Mouse (Mus musculus) heart, embryonic 11.5 days (tissue): ENCODE data around the gene Dclk1. TPM values are rescaled to one million over a fixed set of nuclear protein-coding genes. Genes with fewer than 3 reads are reported as not detected.

ENCODE experiments used
- ATAC-seq: fragments of 200-750 bp; cut with Nextera tagmentation; replicated peaks from 2 replicates; pipeline ENCODE4 v1.8.0; 2017; ENCODE audit warnings: moderate library complexity; ENCODE audit not compliant: insufficient number of reproducible peaks, low FRiP score, low TSS enrichment
- H3K27ac ChIP-seq: fragments of 300-500 bp; sonication (generic); 2 replicates; pipeline ENCODE4 v1.5.1; 2014; ENCODE audit warnings: mild to moderate bottlenecking, low read depth, low read length
- H3K27me3 ChIP-seq: fragments of 300-500 bp; sonication (generic); 2 replicates; pipeline ENCODE4 v1.6.1; 2014; ENCODE audit warnings: mild to moderate bottlenecking, low read length, mixed read lengths; ENCODE audit not compliant: control insufficient read depth, insufficient read depth
- H3K36me3 ChIP-seq: fragments of 300-500 bp; sonication (generic); 2 replicates; pipeline ENCODE4 v1.6.1; 2014; ENCODE audit warnings: mild to moderate bottlenecking, low read length, moderate library complexity, mixed read lengths; ENCODE audit not compliant: control insufficient read depth, insufficient read depth
- H3K4me1 ChIP-seq: fragments of 300-500 bp; sonication (generic); 2 replicates; pipeline ENCODE4 v1.6.1; 2014; ENCODE audit warnings: low read length; ENCODE audit not compliant: control insufficient read depth, insufficient read depth
- H3K4me2 ChIP-seq: fragments of 300-500 bp; sonication (generic); 2 replicates; pipeline ENCODE4 v1.6.1; 2014; ENCODE audit warnings: mild to moderate bottlenecking, moderate library complexity
- H3K4me3 ChIP-seq: fragments of 300-500 bp; sonication (generic); 2 replicates; pipeline ENCODE4 v1.5.1; 2014; ENCODE audit warnings: low read depth, low read length
- H3K9ac ChIP-seq: fragments of 300-500 bp; sonication (generic); 2 replicates; pipeline ENCODE4 v1.6.1; 2014; ENCODE audit warnings: mild to moderate bottlenecking, low read depth, low read length, moderate library complexity
- H3K9me3 ChIP-seq: fragments of 300-500 bp; sonication (generic); replicated peaks from 2 replicates; pipeline ENCODE4 v1.6.1; 2016; ENCODE audit warnings: low read length; ENCODE audit not compliant: control insufficient read depth
- WGBS: fragments of 180-500 bp; shearing (Covaris S2); extraction: QIAGEN DNeasy Blood & Tissue Kit; methylation state at CpG from one replicate; pipeline ENCODE4 v1.1.7; 2014; ENCODE audit not compliant: insufficient replicate concordance; 5-methylcytosine and 5-hydroxymethylcytosine counted together
- polyA plus RNA-seq: library from polyadenylated mRNA; unstranded; fragments of >200 nt; fragmentation: Nextera tagmentation; extraction: Ambion mirVana; gene quantifications from 2 replicates; pipeline ENCODE4 v1.2.1, GENCODE M21; 2014

The Dclk1 gene
- polyA plus RNA-seq, 1 experiment from 2014 or later = 4.7 TPM

GRCm38 (mm10) chr3:55447486-55448460, 205.6 kb downstream of the Dclk1 start:
- Histone ChIP-seq H3K4me3 (no peak overlapping the region), H3K9ac (no peak overlapping the region), H3K27ac (no peak overlapping the region), H3K4me2 (no peak overlapping the region), H3K4me1 (no peaks in the 10 kb centered on the region), H3K27me3 (no peaks in the 10 kb centered on the region), H3K9me3 (no peaks in the 10 kb centered on the region), H3K36me3 (no peaks in the 10 kb centered on the region)
- 86% methylated on average over 5 of the region's 5 CpGs for WGBS
- no peak for ATAC-seq

DNA sequence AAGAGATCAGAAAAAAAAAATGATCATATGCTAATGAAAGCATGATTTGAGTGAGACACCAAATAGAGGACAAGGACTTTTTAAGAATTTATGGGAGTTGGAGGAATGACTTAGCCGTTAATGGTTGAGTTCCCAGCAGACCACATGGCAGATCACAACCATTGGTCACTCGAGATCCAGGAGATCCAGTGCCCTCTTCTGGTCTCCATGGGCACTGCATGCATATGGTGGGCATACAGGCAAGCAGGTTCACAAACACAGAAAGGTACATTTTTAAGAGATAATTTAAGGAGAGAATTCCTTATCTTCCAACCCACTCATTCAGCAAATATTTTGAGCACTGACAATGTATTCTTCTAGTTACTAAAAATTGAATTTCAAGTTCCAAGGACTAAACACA, 207.0 kb downstream of the Dclk1 start:
- no peak for ATAC-seq
- no peak overlapping the region for H3K9ac ChIP-seq
- no peaks in the 10 kb centered on the region for H3K4me1 ChIP-seq
- H3K4me3 ChIP-seq = no peak overlapping the region
- no peak overlapping the region for H3K27ac ChIP-seq
- H3K27me3 ChIP-seq = no peaks in the 10 kb centered on the region
- H3K36me3 ChIP-seq = no peaks in the 10 kb centered on the region
- no peak overlapping the region for H3K4me2 ChIP-seq
- H3K9me3 ChIP-seq = no peaks in the 10 kb centered on the region
- WGBS = 87% methylated on average over 2 of the region's 2 CpGs

GRCm38 (mm10) chr3:55451035-55451434, 208.9 kb downstream of the Dclk1 start:
- H3K4me3 ChIP-seq = no peak overlapping the region
- H3K4me1 ChIP-seq = no peaks in the 10 kb centered on the region
- H3K27me3 ChIP-seq = no peaks in the 10 kb centered on the region
- no peak overlapping the region for H3K27ac ChIP-seq
- H3K9me3 ChIP-seq = no peaks in the 10 kb centered on the region
- H3K4me2 ChIP-seq = no peak overlapping the region
- no peak for ATAC-seq
- no peak overlapping the region for H3K9ac ChIP-seq
- WGBS = 84% methylated on average over 14 of the region's 14 CpGs
- H3K36me3 ChIP-seq = no peaks in the 10 kb centered on the region

DNA sequence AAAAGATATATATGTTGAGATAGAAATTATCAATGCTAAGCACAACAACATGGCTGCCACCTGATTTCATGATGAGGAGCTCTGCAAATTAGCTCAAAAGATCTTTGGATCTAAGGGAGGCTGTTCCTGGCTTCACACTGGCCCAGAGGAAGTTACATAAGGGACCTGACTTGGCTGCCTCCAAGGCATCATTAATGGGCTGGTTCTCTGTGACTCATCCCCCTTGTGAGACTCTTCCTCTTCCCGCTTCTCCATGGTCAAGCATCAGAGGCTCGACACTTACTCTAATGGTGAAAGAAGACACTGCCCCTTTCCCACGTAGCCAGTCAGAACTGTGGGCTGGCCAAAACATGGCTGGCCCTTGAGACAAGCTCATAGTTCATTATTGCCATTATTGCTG, 209.7 kb downstream of the Dclk1 start:
- no peaks in the 10 kb centered on the region for H3K9me3 ChIP-seq
- H3K4me2 ChIP-seq = no peak overlapping the region
- 74% methylated on average over 3 of the region's 3 CpGs for WGBS
- H3K4me3 ChIP-seq = no peak overlapping the region
- H3K9ac ChIP-seq = no peak overlapping the region
- no peak for ATAC-seq
- H3K4me1 ChIP-seq = no peaks in the 10 kb centered on the region
- no peaks in the 10 kb centered on the region for H3K36me3 ChIP-seq
- no peaks in the 10 kb centered on the region for H3K27me3 ChIP-seq
- H3K27ac ChIP-seq = no peak overlapping the region

GRCm38 (mm10) chr3:55452464-55452863, 210.3 kb downstream of the Dclk1 start:
- Histone ChIP-seq H3K27me3 (no peaks in the 10 kb centered on the region), H3K4me3 (no peak overlapping the region), H3K36me3 (no peaks in the 10 kb centered on the region), H3K9ac (no peak overlapping the region), H3K9me3 (no peaks in the 10 kb centered on the region), H3K27ac (no peak overlapping the region), H3K4me1 (no peaks in the 10 kb centered on the region), H3K4me2 (no peak overlapping the region)
- WGBS = 83% methylated on average over 2 of the region's 2 CpGs
- no peak for ATAC-seq

GRCm38 (mm10) chr3:55461092-55461491, 218.9 kb downstream of the Dclk1 start:
- Histone ChIP-seq H3K9me3 (no peaks in the 10 kb centered on the region), H3K27me3 (no peaks in the 10 kb centered on the region), H3K27ac (no peak overlapping the region), H3K4me1 (peaks cover 3% of the 10 kb centered on the region; the same call in 1 of the 2 replicates), H3K4me2 (peak overlapping the region; percentile 77), H3K36me3 (no peaks in the 10 kb centered on the region), H3K9ac (no peak overlapping the region), H3K4me3 (peak overlapping the region; percentile 40)
- 49% methylated on average over 3 of the region's 3 CpGs for WGBS
- ATAC-seq = no peak

GRCm38 (mm10) chr3:55461685-55462655, 219.8 kb downstream of the Dclk1 start:
- Histone ChIP-seq H3K27ac (no peak overlapping the region), H3K4me3 (peak overlapping the region; percentile 40), H3K9ac (peak overlapping the region; percentile 46; the same call in 1 of the 2 replicates), H3K9me3 (no peaks in the 10 kb centered on the region), H3K4me2 (peak overlapping the region; percentile 77), H3K36me3 (no peaks in the 10 kb centered on the region), H3K4me1 (peaks cover 3% of the 10 kb centered on the region; the same call in 1 of the 2 replicates), H3K27me3 (no peaks in the 10 kb centered on the region)
- no peak for ATAC-seq
- WGBS = 3% methylated on average over 17 of the region's 17 CpGs

GRCm38 (mm10) chr3:55462904-55463668, 220.9 kb downstream of the Dclk1 start:
- Histone ChIP-seq H3K4me1 (peaks cover 3% of the 10 kb centered on the region; the same call in 1 of the 2 replicates), H3K36me3 (no peaks in the 10 kb centered on the region), H3K27ac (no peak overlapping the region), H3K4me2 (no peak overlapping the region), H3K4me3 (no peak overlapping the region), H3K27me3 (no peaks in the 10 kb centered on the region), H3K9me3 (no peaks in the 10 kb centered on the region), H3K9ac (no peak overlapping the region)
- WGBS = 88% methylated on average over 4 of the region's 4 CpGs
- ATAC-seq = no peak
